Mouse (Mus musculus) intestine, embryonic 16.5 days (tissue): ENCODE measurements around the gene Mrpl42. TPM values are rescaled to one million over a fixed set of nuclear protein-coding genes. Genes with fewer than 3 reads are reported as not detected.

Experiments used
- ATAC-seq: fragments of 200-750 bp; cut with Nextera tagmentation; 2 replicates; pipeline ENCODE4 v1.8.0; 2017; ENCODE audit warnings: moderate TSS enrichment, moderate library complexity
- H3K27ac ChIP-seq: fragments of 300-500 bp; sonication (generic); 2 replicates; pipeline ENCODE4 v1.5.1; 2014; ENCODE audit warnings: mild to moderate bottlenecking, low read length
- H3K27me3 ChIP-seq: fragments of 300-500 bp; sonication (generic); replicated peaks from 2 replicates; pipeline ENCODE4 v1.6.1; 2014; ENCODE audit warnings: low read length, control low read depth, mixed read lengths; ENCODE audit not compliant: control insufficient read depth, insufficient read depth
- H3K36me3 ChIP-seq: fragments of 300-500 bp; sonication (generic); 2 replicates; pipeline ENCODE4 v1.6.1; 2014; ENCODE audit warnings: low read length, control low read depth; ENCODE audit not compliant: control insufficient read depth, insufficient read depth
- H3K4me1 ChIP-seq: fragments of 300-500 bp; sonication (generic); 2 replicates; pipeline ENCODE4 v1.6.1; 2014; ENCODE audit warnings: low read length, control low read depth, mixed read lengths; ENCODE audit not compliant: control insufficient read depth, insufficient read depth
- H3K4me2 ChIP-seq: fragments of 300-500 bp; sonication (generic); 2 replicates; pipeline ENCODE4 v1.6.1; 2014; ENCODE audit warnings: low read depth, low read length, control low read depth
- H3K4me3 ChIP-seq: fragments of 300-500 bp; sonication (generic); 2 replicates; pipeline ENCODE4 v1.5.1; 2014; ENCODE audit warnings: mild to moderate bottlenecking, low read length
- H3K9ac ChIP-seq: fragments of 300-500 bp; sonication (generic); 2 replicates; pipeline ENCODE4 v1.6.1; 2014; ENCODE audit warnings: low read depth, low read length
- H3K9me3 ChIP-seq: fragments of 300-500 bp; sonication (generic); 2 replicates; pipeline ENCODE4 v1.6.1; 2016; ENCODE audit warnings: low read length, control low read depth; ENCODE audit not compliant: control insufficient read depth
- WGBS: fragments of 180-500 bp; shearing (Covaris S2); extraction: QIAGEN DNeasy Blood & Tissue Kit; methylation state at CpG from one replicate; pipeline ENCODE4 v1.1.7; 2014; 5-methylcytosine and 5-hydroxymethylcytosine counted together
- polyA plus RNA-seq: library from polyadenylated mRNA; unstranded; fragments of >200 nt; fragmentation: Nextera tagmentation; extraction: Ambion mirVana; gene quantifications from 2 replicates; pipeline ENCODE4 v1.2.1, GENCODE M21; 2015

Gene Mrpl42
- polyA plus RNA-seq, 1 experiment from 2014 or later: 385 TPM

DNA sequence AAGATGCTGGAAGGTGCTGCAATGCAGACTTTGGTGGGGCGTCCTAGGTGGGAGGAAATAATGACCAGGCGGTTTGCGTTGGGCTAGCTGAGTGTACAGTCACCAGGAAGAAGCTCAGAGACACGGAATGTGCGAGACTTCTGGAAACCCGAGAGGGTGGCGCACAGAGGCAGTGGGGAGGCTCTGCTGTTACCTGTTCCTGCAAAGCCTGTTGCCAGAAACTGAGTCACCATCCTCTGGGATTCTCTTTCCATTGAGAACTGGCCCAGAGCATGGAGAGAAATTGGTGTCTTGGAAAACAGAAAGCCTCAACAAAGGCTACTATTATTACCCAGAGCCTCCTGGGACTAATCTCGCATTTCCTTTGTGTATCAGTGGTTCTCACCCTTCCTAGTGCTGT lies 6.4 kb upstream of the Mrpl42 start:
- H3K27me3 ChIP-seq: no peaks in the 10 kb centered on the region
- H3K4me3 ChIP-seq: no peak overlapping the region
- 86% methylated on average over 8 of the region's 8 CpGs for WGBS
- no peaks in the 10 kb centered on the region for H3K4me1 ChIP-seq
- H3K9me3 ChIP-seq: peaks cover 3% of the 10 kb centered on the region; the same call in 1 of the 2 replicates
- no peaks in the 10 kb centered on the region for H3K36me3 ChIP-seq
- H3K9ac ChIP-seq: no peak overlapping the region
- no peak overlapping the region for H3K4me2 ChIP-seq
- no peak for ATAC-seq
- no peak overlapping the region for H3K27ac ChIP-seq

DNA sequence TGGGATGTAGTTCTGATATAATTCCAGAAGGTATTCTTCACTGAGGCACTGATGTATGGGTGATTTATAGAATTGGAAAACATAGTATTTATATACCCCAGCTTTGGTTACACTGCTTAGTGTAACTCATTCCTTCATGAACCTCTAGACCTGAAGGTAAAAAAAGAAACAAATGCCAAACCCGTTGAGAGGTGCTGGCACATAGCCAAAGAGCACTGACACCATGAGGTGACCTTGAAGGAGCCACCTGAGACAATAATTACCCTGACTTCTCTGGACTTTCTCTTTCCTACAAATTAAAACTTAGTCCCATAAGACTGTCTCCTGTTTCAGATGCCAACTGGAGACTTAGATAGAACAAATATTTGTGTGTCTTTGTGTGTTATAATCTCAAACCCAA lies 2.6 kb upstream of the Mrpl42 start:
- Histone ChIP-seq H3K9ac (no peak overlapping the region), H3K27ac (no peak overlapping the region)
- 28% methylated on average over 1 of the region's 1 CpGs for WGBS

DNA sequence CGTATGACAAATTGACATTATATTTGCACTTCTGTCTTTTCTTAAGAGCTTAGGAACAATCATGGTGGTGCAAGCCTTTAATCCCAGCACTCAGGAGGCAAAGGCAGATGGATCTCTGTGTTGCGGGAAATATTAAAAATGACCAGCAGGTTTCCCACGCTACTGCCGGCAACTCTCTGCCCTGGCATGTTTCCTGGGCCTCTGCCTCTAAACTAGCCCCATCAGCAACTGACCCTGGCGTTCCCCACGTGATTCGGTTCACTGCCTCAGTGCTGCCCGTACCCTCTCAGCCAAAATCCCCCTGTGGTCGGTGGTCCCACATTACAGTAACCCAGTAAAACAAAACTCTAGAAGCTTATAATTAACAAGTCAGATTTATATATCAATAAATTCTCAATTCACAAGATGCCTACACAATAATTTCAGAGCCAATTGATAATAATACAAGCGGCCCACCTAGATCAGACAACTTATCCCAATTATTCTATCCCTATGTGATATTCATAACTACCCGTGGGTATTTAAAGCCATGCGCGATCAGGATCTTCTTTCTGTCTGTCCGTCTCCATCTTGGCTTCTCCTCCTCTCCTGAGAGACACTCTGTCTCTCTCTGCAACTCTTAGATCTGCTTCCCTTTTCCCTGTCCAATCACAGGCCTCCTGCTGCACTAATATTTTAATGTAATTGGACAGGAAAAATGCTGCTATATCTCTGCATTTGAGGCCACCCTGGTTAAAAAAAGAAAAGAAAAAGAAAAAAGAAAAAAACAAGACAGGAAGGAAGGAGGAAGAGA lies 1.9 kb upstream of the Mrpl42 start:
- WGBS: 88% methylated on average over 14 of the region's 14 CpGs
- no peak for ATAC-seq
- Histone ChIP-seq H3K36me3 (no peaks in the 10 kb centered on the region), H3K9ac (no peak overlapping the region), H3K4me1 (peaks cover 5% of the 10 kb centered on the region), H3K27me3 (no peaks in the 10 kb centered on the region), H3K27ac (no peak overlapping the region), H3K4me2 (no peak overlapping the region), H3K9me3 (no peaks in the 10 kb centered on the region), H3K4me3 (no peak overlapping the region)

More for the DNA sequence above, 2.6 kb upstream of the Mrpl42 start:
- no peaks in the 10 kb centered on the region for H3K27me3 ChIP-seq
- ATAC-seq: no peak
- no peak overlapping the region for H3K4me3 ChIP-seq
- H3K9me3 ChIP-seq: no peaks in the 10 kb centered on the region
- no peak overlapping the region for H3K4me2 ChIP-seq
- H3K36me3 ChIP-seq: no peaks in the 10 kb centered on the region
- peaks cover 5% of the 10 kb centered on the region for H3K4me1 ChIP-seq

DNA sequence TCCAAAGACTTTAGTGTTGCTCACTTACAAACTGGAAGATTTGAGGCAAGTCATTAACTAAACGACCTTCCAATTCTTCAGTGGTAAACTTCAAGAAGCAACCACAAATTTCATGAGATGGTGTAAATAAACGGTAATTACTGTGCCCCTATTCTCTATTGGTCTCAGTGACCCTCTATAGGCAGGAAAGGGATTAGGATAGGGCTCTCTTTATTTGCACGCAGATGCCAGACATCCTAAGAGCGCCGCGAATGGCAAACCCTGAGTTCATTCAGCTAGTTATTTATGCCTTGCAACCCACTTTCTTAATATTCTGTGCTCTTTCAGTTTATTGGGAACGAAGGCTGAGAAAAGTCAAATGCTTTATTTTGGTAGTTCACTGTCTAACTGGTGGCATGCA lies 707 bp downstream of the Mrpl42 start:
- WGBS: 2% methylated on average over 7 of the region's 7 CpGs
- Histone ChIP-seq H3K27me3 (no peaks in the 10 kb centered on the region), H3K4me1 (peaks cover 5% of the 10 kb centered on the region), H3K4me2 (peak overlapping the region; percentile 75), H3K9ac (peak overlapping the region; percentile 84), H3K36me3 (peaks cover 8% of the 10 kb centered on the region), H3K4me3 (peak overlapping the region; percentile 71), H3K9me3 (no peaks in the 10 kb centered on the region), H3K27ac (peak overlapping the region; percentile 87)
- ATAC-seq: peak; percentile 45; the same call in 1 of the 2 replicates

DNA sequence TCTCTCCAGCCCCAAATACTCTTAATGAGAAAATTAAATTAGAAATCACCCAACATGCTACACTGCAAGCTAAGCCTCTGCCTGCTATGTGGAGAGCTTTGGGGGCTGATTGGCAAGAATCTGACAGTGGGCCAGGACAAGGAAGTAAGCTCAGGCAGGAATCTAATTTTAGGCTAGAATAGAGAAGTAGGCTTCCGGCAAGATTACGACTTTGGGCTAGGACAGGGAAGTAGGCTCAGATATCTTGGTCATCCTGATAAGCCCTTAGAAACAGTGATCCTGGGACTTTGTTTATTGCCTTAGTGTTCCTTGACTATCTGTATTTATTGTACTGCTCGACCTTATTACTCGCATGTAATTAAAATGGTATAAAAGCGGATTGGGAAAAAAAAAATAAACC lies 7.5 kb downstream of the Mrpl42 start:
- Histone ChIP-seq H3K27me3 (no peaks in the 10 kb centered on the region), H3K9me3 (peaks cover 7% of the 10 kb centered on the region; the same call in 1 of the 2 replicates), H3K4me1 (no peaks in the 10 kb centered on the region), H3K9ac (no peak overlapping the region), H3K27ac (no peak overlapping the region), H3K4me3 (no peak overlapping the region), H3K36me3 (peaks cover 47% of the 10 kb centered on the region), H3K4me2 (no peak overlapping the region)
- 93% methylated on average over 5 of the region's 5 CpGs for WGBS
- ATAC-seq: no peak

DNA sequence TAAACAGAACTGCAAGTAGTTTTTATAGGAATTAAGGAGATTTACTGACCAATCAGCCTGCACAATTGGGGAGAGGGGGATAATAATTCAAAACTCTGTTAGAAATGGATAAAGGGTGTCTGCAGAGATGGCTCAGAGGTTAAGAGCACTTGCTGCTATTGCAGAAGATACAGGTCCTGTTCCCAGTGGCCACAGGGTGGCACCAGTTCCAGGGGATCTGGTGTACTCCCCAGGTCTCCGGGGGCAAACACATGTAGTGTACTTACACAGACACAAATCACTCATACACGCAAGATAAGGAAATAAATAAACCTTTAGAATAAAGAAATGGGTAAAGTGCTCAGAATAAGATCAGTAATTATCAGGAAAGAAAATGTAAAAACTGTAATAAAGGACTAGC lies 12.1 kb downstream of the Mrpl42 start:
- Histone ChIP-seq H3K4me2 (no peak overlapping the region), H3K4me3 (no peak overlapping the region), H3K9ac (no peak overlapping the region), H3K27me3 (no peaks in the 10 kb centered on the region), H3K9me3 (peaks cover 5% of the 10 kb centered on the region; the same call in 1 of the 2 replicates), H3K27ac (no peak overlapping the region), H3K36me3 (peaks cover 37% of the 10 kb centered on the region), H3K4me1 (no peaks in the 10 kb centered on the region)
- ATAC-seq: no peak
- WGBS: 74% methylated on average over 2 of the region's 2 CpGs

DNA sequence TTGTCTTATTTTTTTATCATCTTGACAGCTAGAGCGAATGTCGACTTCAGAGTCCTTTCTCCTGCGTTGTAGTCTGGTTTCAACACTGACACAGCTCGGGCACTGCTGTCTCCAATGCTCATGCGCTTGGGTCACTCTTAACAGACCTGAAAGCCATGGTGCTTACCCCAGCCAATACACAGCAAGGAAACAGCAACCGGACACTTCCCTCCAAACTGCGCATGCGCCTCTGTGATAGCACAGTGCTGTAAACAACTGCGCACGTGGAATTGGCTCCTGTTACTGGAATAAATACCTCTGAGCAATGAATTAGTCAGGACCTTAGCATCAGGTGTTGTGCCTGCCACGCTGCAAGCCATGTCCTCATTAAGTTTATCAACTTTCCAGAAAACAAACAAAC lies 24.2 kb downstream of the Mrpl42 start:
- Histone ChIP-seq H3K9me3 (no peaks in the 10 kb centered on the region), H3K4me2 (no peak overlapping the region), H3K27me3 (no peaks in the 10 kb centered on the region), H3K4me3 (no peak overlapping the region), H3K27ac (no peak overlapping the region), H3K36me3 (0 out of 2 replicates have a peak, but pooled peaks cover 6% of the 10 kb centered on the region), H3K4me1 (no peaks in the 10 kb centered on the region), H3K9ac (no peak overlapping the region)
- WGBS: 84% methylated on average over 11 of the region's 11 CpGs
- ATAC-seq: no peak

DNA sequence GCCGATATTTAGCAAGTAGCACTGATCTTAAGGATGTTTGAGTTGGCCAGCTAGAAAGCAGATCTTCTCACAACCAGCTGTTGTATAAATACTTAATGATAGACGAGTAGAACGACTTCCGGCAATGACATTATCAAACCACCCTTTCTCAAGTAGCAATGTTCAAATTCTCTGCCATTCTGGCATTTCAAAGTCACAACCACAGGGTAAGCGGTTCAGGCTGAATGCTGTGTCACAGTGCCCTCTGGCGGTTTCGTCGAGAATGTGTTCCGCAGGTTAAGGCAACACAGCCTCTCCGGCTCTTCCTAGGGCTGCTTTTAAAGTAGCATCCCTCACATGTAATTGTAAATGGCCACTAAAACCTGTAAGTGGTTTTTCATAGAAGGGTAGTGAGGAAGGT lies 25.8 kb downstream of the Mrpl42 start:
- no peaks in the 10 kb centered on the region for H3K9me3 ChIP-seq
- H3K36me3 ChIP-seq: 0 out of 2 replicates have a peak, but pooled peaks cover 3% of the 10 kb centered on the region
- H3K4me1 ChIP-seq: no peaks in the 10 kb centered on the region
- no peak overlapping the region for H3K27ac ChIP-seq
- H3K27me3 ChIP-seq: no peaks in the 10 kb centered on the region
- ATAC-seq: peak; percentile 76; the same call in 1 of the 2 replicates
- WGBS: 8% methylated on average over 10 of the region's 10 CpGs
- H3K4me2 ChIP-seq: no peak overlapping the region
- H3K4me3 ChIP-seq: no peak overlapping the region
- no peak overlapping the region for H3K9ac ChIP-seq

DNA sequence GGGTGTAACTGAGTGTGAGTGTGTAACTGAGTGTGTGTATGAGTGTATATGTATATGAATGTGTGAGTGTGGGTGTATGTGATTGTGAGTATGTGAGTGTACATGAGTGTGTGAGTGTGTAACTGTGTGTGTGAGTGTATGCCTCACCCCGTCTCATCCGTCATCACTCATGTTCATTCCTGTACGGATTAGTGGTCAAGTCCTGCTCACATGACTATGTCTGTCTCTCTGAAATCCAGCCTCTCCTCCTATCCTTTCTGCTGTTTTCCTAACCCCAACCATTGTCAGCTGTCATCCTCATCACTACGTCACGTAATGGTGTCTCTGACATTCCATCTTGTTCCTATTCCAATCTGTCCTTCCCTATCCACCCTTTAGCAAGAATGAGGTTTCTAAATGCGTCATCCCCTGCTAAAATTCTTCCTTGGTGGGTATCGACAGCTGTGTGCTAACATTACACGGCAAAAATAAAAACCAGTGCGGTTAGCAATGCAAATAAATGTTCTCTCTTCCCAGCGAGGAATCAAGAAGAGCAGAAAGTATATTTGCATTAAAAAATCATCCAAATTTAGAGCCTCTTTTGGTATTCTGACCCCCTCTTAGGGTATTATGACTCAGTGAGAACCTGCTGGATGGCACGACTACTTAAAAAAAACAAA lies 29.7 kb downstream of the Mrpl42 start:
- H3K27ac ChIP-seq: no peak overlapping the region
- no peak overlapping the region for H3K4me2 ChIP-seq
- no peaks in the 10 kb centered on the region for H3K36me3 ChIP-seq
- H3K4me1 ChIP-seq: no peaks in the 10 kb centered on the region
- no peak overlapping the region for H3K4me3 ChIP-seq
- no peak overlapping the region for H3K9ac ChIP-seq
- no peak for ATAC-seq
- 87% methylated on average over 11 of the region's 11 CpGs for WGBS
- no peaks in the 10 kb centered on the region for H3K27me3 ChIP-seq
- no peaks in the 10 kb centered on the region for H3K9me3 ChIP-seq
